Mouse (Mus musculus) adrenal gland, postnatal 25 days (tissue): ENCODE results near the gene Ttll12. TPM values are rescaled to one million over a fixed set of nuclear protein-coding genes. Genes with fewer than 3 reads are reported as not detected.

Experiments
- DNase-seq: peaks from one replicate; pipeline ENCODE4 v3.0.0; 2021; ENCODE audit warnings: mixed read lengths
- total RNA-seq: library from RNA; stranded (reverse); gene quantifications from 2 replicates; pipeline ENCODE4 v1.2.3, GENCODE M21; 2021

The Ttll12 gene
- total RNA-seq, 1 experiment from 2014 or later = 33.1 TPM

GRCm38 (mm10) chr15:83563327-83563856, 31.6 kb downstream of the Ttll12 start, which contains the start of the genes Tspo and Mcat:
TSS of gene Tspo (plus strand) at chr15:83563592.
TSS of gene Mcat (minus strand) at chr15:83563787.
- DNase-seq = peak; percentile 89

DNA sequence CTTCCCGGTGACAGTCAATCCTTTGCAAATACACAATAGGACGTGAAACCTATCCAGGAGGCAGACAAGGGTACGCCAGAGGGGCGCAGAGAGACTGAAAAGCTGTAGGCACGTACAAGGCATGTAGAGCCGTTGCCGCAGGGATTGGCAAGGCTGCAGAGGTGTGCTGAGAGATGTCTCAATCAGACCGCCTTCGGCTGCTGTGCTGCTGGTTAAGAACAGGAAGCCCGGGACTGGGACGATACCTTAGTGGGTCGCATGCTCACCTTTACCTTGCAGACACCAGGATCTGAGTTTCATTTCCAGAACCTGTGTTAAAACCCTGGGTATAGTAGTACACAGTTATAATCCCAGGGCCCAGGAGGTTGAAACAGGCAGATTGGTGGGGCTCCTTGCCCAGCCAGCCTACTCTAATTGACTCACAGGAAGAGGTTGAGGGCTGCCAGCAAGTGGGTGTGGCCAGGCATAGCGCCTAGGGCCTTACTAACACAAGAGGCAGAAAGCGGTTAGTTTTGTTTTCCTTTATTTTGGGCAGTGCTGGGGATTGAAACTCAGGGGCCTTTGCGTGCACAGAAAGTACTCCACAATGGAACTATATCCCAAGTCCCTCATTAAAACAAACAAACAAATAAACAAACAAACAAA, 32.2 kb downstream of the Ttll12 start:
- peak; percentile 85 for DNase-seq

DNA sequence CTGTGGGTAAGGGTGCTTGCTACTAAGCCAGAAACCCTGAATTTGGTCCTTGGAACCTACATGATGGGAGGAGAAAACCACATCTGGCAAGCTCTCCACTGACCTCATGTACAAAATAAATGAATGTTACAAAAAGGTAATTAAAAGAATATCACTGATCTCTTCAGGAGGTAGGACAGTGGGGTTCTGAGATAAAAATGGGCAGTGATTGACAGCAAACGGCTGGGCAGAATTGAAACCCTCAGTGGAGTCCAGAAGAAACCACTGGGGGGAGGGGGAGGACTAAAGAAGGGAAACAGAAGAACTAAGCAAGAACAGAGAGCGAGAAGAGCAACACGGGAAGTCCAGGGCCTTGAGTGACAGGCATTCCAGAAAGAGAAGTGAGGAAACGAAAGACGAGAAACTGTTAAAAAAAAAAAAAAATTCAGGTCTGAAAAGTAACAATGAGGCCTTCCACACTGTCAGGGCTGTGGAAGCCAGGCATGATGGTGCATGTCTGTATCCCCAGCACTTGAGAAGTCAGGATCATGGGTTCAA, 33.9 kb downstream of the Ttll12 start:
- DNase-seq = no peak

GRCm38 (mm10) chr15:83555161-83555974, 39.6 kb downstream of the Ttll12 start:
- DNase-seq = peak; percentile 88

- DNase-seq = no peak
These were observed 41.1 kb downstream of the Ttll12 start for GRCm38 (mm10) chr15:83553831-83554230.

DNA sequence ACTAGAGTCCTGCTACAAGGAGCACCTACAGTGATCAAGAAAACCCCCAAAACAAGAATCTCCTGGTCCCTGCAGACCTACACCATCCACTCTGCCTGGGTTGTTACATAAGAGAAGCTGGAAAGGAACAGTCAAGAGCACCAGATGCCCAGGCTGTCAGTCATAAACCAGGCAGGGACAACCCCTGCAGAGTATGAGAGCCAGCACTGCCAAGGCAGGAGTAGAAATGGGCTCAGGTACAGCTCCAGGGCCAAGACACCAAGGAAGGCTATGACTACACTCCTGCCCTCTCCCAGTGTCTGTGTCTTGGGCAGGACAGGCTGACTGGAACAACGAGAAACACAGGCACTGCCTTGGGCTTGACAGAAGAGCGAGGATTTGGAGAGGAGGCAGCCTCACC, 44.8 kb downstream of the Ttll12 start:
- no peak for DNase-seq

DNA sequence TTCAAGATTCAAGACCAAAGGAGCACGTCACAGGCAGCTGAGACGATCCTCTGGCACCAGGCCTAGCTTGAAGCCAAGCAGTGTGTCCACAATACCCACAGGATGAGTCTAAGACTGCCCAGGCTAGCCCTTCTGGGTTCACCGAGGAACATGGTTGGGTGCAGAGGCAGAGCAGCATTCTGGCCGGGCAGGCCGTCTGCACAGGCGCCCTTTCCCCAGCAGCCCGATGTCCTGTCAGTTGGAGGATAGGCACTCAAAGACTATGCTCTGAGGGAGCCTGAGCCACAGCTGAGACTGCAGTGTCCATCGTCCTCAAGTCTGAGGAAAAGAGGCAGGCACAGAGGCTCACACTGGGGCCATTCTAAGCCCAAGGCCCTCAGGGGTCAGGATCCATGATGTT, 47.8 kb downstream of the Ttll12 start:
- no peak for DNase-seq

DNA sequence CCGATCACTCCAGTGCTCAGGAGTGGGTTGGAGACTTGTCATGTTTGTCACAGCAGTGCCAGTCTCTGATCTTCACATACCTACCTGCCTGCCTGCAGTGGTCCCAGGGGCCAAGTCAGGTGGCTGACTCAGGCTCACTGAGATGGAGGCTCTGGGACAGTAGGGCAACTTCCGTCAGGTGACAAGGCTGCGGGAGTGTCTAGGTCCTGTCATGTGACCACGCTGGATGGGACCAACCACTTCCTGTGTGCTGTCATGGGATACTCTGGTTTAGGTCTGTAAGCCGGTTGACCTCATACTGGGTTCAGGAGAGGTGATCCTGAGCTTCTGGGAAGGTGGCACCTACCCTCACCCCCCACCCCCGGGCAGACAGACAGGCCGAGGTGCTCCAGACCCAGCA, 48.9 kb downstream of the Ttll12 start:
- no peak for DNase-seq

GRCm38 (mm10) chr15:83541647-83542287, 53.2 kb downstream of the Ttll12 start:
- no peak for DNase-seq

GRCm38 (mm10) chr15:83539905-83540304, 55.1 kb downstream of the Ttll12 start:
- peak; percentile 67 for DNase-seq

DNA sequence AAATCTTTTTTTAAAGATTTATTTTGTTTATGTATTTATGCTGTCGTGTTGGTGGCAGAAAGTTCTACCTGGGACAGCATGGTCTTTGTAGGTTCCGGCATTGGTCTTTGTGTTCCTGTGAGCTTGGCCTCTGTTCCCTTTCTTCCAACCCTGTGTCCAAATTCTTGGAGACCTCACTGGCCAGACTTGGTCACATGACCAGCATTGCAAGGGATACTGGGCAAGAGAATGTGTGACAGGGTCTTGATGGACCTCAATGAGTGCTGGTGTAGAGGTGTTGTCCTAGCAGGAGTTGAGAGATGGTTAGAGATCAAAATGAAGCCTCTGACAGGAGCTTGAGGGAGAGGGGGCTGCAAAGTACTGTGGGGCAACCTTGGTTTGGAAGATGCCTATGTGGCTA, 56.1 kb downstream of the Ttll12 start:
- DNase-seq = no peak

- no peak for DNase-seq
These were observed 59.1 kb downstream of the Ttll12 start for GRCm38 (mm10) chr15:83535890-83536231.

GRCm38 (mm10) chr15:83534960-83535889, 59.7 kb downstream of the Ttll12 start:
- peak; percentile 47 for DNase-seq

DNA sequence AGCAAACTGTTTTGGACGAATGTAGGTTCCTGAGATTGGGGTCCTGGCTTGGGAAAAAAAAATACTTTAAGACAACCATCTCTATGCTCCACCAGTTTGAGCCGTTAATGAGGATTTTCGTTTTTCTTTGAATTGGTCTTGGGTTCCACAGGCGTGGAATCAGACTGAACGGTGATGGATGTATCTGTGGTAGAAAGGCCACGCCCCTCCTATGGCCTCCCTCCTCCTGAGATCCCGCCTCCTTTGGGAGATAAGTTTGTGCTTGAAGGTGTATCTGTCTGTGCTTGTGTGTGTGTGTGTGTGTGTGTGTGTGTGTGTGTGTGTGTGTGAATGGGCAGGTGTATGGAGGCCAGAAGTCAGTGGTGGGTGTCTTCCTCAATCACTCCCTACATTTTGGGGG, 62.4 kb downstream of the Ttll12 start:
- no peak for DNase-seq

- DNase-seq = no peak
These were observed 62.9 kb downstream of the Ttll12 start for GRCm38 (mm10) chr15:83531961-83532469.

- DNase-seq = no peak
These were observed 64.3 kb downstream of the Ttll12 start for GRCm38 (mm10) chr15:83530688-83531087.

DNA sequence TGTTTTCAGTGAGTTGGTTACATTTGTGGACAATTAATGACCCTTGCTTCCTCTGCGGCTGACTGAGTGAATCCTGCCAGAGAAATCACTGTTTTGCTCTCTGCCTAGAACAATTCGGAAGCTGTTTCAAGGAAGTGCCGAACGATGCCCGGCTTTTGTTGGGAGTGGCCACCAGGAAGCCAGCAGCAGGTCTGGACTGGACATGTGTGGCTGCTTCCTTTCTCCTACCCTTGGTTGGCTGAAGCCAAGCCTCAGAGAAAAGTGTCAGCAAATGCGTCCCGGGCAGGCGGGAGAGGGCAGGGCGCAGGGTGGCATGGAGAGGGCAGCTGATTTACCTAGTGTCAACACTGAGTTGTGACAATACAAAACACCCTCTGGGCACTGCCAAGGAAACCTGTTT, 64.7 kb downstream of the Ttll12 start:
- DNase-seq = no peak

GRCm38 (mm10) chr15:83529765-83530164, 65.2 kb downstream of the Ttll12 start:
- DNase-seq = peak; percentile 34

DNA sequence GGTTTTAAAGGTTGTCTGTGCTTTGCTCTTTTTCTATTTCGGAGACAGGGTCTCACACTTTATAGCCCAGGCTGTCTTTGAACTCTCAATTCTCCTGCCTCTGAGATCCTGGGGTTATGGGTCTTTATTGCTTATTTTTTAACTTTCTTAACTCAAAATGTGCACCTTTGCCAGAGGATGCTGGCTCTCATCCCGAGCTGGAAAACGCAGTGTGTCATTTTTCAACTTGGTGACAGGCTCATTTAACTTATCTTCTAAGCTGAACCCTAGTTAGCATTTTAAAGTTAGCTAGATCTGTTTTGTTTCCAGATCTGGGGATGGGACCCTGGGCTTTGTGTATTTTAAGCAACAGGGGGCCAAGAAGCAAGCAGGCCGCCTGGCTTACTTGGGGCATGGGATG, 66.1 kb downstream of the Ttll12 start:
- DNase-seq = no peak

DNA sequence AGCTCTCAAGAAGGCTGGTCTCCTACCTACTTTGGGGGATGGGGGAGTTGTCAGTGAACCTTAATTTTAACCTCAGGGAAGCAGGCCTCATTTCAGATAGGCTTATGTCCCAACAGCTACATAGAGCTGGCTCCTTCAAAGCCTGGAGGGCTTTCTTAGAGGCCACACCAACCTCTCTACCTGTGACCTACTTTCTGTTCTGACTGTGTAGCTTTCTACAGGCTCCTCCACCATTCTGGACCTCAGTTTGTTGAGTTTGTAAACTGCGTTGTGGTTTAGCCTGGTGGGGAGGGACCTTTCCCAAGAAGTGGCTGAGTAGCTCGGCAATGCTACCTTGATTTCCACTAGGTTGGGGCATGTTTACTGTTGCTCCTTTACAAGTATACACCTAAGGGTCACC, 67.2 kb downstream of the Ttll12 start:
- no peak for DNase-seq

GRCm38 (mm10) chr15:83527092-83527437, 67.9 kb downstream of the Ttll12 start:
- DNase-seq = no peak
